22 mouse cellular contexts compared by ENCODE assay signal in the genomic region with DNA sequence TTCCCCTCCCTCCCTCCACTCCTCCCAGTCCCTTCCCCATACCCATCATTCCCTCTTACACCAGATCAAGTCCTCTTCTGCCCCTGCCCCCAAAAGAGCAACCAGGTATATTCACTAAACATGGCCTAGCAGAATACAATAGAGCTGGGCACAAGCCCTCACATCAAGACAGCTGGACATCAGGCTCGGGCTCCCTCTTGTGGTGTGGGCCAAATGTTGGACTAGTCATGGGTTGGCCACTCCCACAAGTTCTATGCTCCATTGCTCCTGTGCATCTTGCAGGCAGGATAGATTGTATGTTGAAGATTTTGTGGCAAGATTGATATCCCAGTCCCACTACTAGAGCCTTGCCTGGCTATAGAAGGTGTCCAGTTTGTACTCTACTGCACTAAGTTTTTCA.
DNase-seq lines count a peak whose midpoint lies in the region; ATAC-seq and TF ChIP-seq lines count a peak whose summit lies in the region.
"Had no signal": no experiment of that assay in that cellular context is flagged by ENCODE, and none has a peak within 500 bp of the region (broad histone marks: within the 10 kb centered on the region; RNA-seq: fewer than 3 reads in every experiment).

No protein-coding gene starts in this region.

- no peaks in the 10 kb centered on the region for H3K27me3 ChIP-seq in heart, postnatal 0 days (ENCODE audit: control insufficient read depth, insufficient read depth, low read length)
- no peaks in the 10 kb centered on the region for H3K27me3 ChIP-seq in CH12.LX (replicated peaks)
- no peaks in the 10 kb centered on the region for H3K27me3 ChIP-seq in hindbrain, embryonic 11.5 days (ENCODE audit: control insufficient read depth, insufficient read depth, low read length)
- H3K27me3 ChIP-seq: hindbrain, embryonic 12.5 days; liver, embryonic 15.5 days; neural tube, embryonic 15.5 days had no signal

- in situ Hi-C loops in CH12.LX (cut with MboI; ENCODE audit: low pct_ligation_motif_present, low pct_unique_long_range_greater_than_20kb, low sequenced_read_pairs) = no loop called here

- no peak for DNase-seq in heart, postnatal 0 days (ENCODE audit: low spot score)
- no peak for DNase-seq in heart, adult 9 months (ENCODE audit: low spot score in 2 of 2)
- DNase-seq in CH12.LX (ENCODE audit: extremely low read depth) = peak; percentile 60
- peak; percentile 30 for DNase-seq in adrenal gland, adult 2 months
- no peak for DNase-seq in hindbrain, embryonic 11.5 days (ENCODE audit: low spot score)
- DNase-seq in cerebellum, postnatal 36 days = no peak
- no peak for DNase-seq in urinary bladder, adult 2 months (ENCODE audit: low spot score)
- DNase-seq: cerebellum, adult 18-20 months; gastrocnemius, postnatal 36 days; kidney, postnatal 4 days; thymus, adult 18-20 months; thymus, postnatal 36 days had no signal

- dilution Hi-C loops in CH12.LX (cut with MboI; ENCODE audit: extremely low pct_ligation_motif_present, extremely low pct_unique_long_range_greater_than_20kb, low sequenced_read_pairs) = no loop called here

- WGBS in heart, postnatal 0 days = 54% methylated on average over 1 of the region's 1 CpGs
- WGBS in hindbrain, embryonic 11.5 days = 73% methylated on average over 1 of the region's 1 CpGs

- H3K79me2 ChIP-seq in CH12.LX (replicated peaks; ENCODE audit: control insufficient read depth, extremely low read depth, insufficient read depth, poor library complexity, severe bottlenecking) = no peaks in the 10 kb centered on the region

- no peaks in the 10 kb centered on the region for H3K36me3 ChIP-seq in heart, postnatal 0 days (replicated peaks; ENCODE audit: control insufficient read depth, insufficient read depth, low read length)
- no peaks in the 10 kb centered on the region for H3K36me3 ChIP-seq in CH12.LX (replicated peaks in 1 of 2; ENCODE audit: control insufficient read depth in 1 of 2, insufficient read depth in 1 of 2, low read length in 1 of 2)
- H3K36me3 ChIP-seq in hindbrain, embryonic 11.5 days (ENCODE audit: control insufficient read depth, insufficient read depth, low read length) = no peaks in the 10 kb centered on the region
- H3K36me3 ChIP-seq: embryonic facial prominence, embryonic 10.5 days; forebrain, embryonic 10.5 days; hindbrain, embryonic 12.5 days; liver, embryonic 15.5 days; neural tube, embryonic 15.5 days had no signal

- H3K4me3 ChIP-seq in heart, postnatal 0 days (ENCODE audit: low read depth, low read length) = no peak overlapping the region
- no peak overlapping the region for H3K4me3 ChIP-seq in CH12.LX (replicated peaks in 1 of 3; ENCODE audit: low read depth in 2 of 3, low read length in 2 of 3, poor library complexity in 1 of 3)
- no peak overlapping the region for H3K4me3 ChIP-seq in hindbrain, embryonic 11.5 days (ENCODE audit: low read depth, low read length)
- H3K4me3 ChIP-seq: embryonic facial prominence, embryonic 10.5 days; forebrain, embryonic 10.5 days; hindbrain, embryonic 12.5 days; liver, embryonic 15.5 days; neural tube, embryonic 15.5 days had no signal

- no peak for ATAC-seq in heart, postnatal 0 days (ENCODE audit: insufficient read depth, low read depth)
- peak; percentile 56; the same call in 1 of the 2 replicates for ATAC-seq in megakaryocyte, adult 5-6 weeks (ENCODE audit: poor library complexity, severe bottlenecking)
- no peak for ATAC-seq in hindbrain, embryonic 11.5 days (ENCODE audit: low FRiP score)
- ATAC-seq: forebrain, embryonic 16.5 days; intestine, postnatal 0 days had no signal

- 0 out of 2 replicates have a peak, but pooled peaks have one; percentile 19 for TF ChIP-seq CTCF in heart, postnatal 0 days (IDR thresholded peaks at IDR 0.05; ENCODE audit: low read depth)
- TF ChIP-seq CTCF in CH12.LX (conservative IDR thresholded peaks at IDR 0.05 in 1 of 2, IDR thresholded peaks at IDR 0.05 in 1 of 2; ENCODE audit: low read depth in 2 of 2, low read length in 2 of 2) = peak; percentile 29 to 75; a peak in 3 of 4 replicates

- H3K9me3 ChIP-seq in heart, postnatal 0 days (replicated peaks; ENCODE audit: control insufficient read depth, low read length) = no peaks in the 10 kb centered on the region
- H3K9me3 ChIP-seq in CH12.LX (replicated peaks; ENCODE audit: low read length) = no peaks in the 10 kb centered on the region
- H3K9me3 ChIP-seq in hindbrain, embryonic 11.5 days (ENCODE audit: control insufficient read depth, low read length) = no peaks in the 10 kb centered on the region
- H3K9me3 ChIP-seq: embryonic facial prominence, embryonic 10.5 days; hindbrain, embryonic 12.5 days; liver, embryonic 15.5 days; neural tube, embryonic 15.5 days had no signal

- no peak overlapping the region for H3K9ac ChIP-seq in heart, postnatal 0 days (replicated peaks; ENCODE audit: low read depth, low read length)
- H3K9ac ChIP-seq in CH12.LX (ENCODE audit: insufficient read depth, low read depth) = no peak overlapping the region
- no peak overlapping the region for H3K9ac ChIP-seq in hindbrain, embryonic 11.5 days (ENCODE audit: low read depth, low read length)
- H3K9ac ChIP-seq: hindbrain, embryonic 12.5 days; liver, embryonic 15.5 days; neural tube, embryonic 15.5 days had no signal

- no peak for TF ChIP-seq EP300 in heart, postnatal 0 days (IDR thresholded peaks at IDR 0.05; ENCODE audit: low read depth)
- no peak for TF ChIP-seq EP300 in CH12.LX (IDR thresholded peaks at IDR 0.05; ENCODE audit: low read length)

- H3K4me2 ChIP-seq in heart, postnatal 0 days (ENCODE audit: low read depth, low read length) = no peak overlapping the region
- H3K4me2 ChIP-seq in CH12.LX (ENCODE audit: insufficient read depth, low read depth, poor library complexity, severe bottlenecking) = no peak overlapping the region
- no peak overlapping the region for H3K4me2 ChIP-seq in hindbrain, embryonic 11.5 days (replicated peaks; ENCODE audit: low read depth, low read length)
- H3K4me2 ChIP-seq: hindbrain, embryonic 12.5 days; liver, embryonic 15.5 days; midbrain, embryonic 11.5 days; neural tube, embryonic 15.5 days had no signal

- no peak overlapping the region for H3K27ac ChIP-seq in heart, postnatal 0 days (ENCODE audit: low read depth)
- H3K27ac ChIP-seq in CH12.LX (ENCODE audit: insufficient read depth, low read depth) = no peak overlapping the region
- H3K27ac ChIP-seq in hindbrain, embryonic 11.5 days (ENCODE audit: low read depth, low read length) = no peak overlapping the region
- H3K27ac ChIP-seq: embryonic facial prominence, embryonic 10.5 days; forebrain, embryonic 10.5 days; hindbrain, embryonic 12.5 days; liver, embryonic 15.5 days; macrophage; neural tube, embryonic 15.5 days had no signal

- peak; percentile 74 for TF ChIP-seq RAD21 in CH12.LX (IDR thresholded peaks at IDR 0.05; ENCODE audit: low read depth, low read length)

- no peaks in the 10 kb centered on the region for H3K4me1 ChIP-seq in heart, postnatal 0 days (ENCODE audit: control insufficient read depth, insufficient read depth)
- H3K4me1 ChIP-seq in CH12.LX (ENCODE audit: control insufficient read depth in 1 of 2, insufficient read depth in 2 of 2) = no peaks in the 10 kb centered on the region
- H3K4me1 ChIP-seq in hindbrain, embryonic 11.5 days (replicated peaks; ENCODE audit: control insufficient read depth, insufficient read depth, low read length) = no peaks in the 10 kb centered on the region
- H3K4me1 ChIP-seq: embryonic facial prominence, embryonic 10.5 days; forebrain, embryonic 10.5 days; hindbrain, embryonic 12.5 days; liver, embryonic 15.5 days; neural tube, embryonic 15.5 days had no signal

- no peak for TF ChIP-seq POLR2A in CH12.LX (IDR thresholded peaks at IDR 0.05; ENCODE audit: low read depth, low read length)

TF ChIP-seq in CH12.LX, 34 proteins besides CTCF, POLR2A, EP300 and RAD21:
- TF ChIP-seq SMC3 (IDR thresholded peaks at IDR 0.05; ENCODE audit: low read depth, low read length) (peak; percentile 70), MAFK (IDR thresholded peaks at IDR 0.05; ENCODE audit: insufficient replicate concordance, low read length) (no peak)

Comparison
In these comparisons a context has a peak if more than half of its experiments do, and no peak if none do; other contexts are left out.
1. DNase-seq: peak in CH12.LX (single experiment) and adrenal gland, adult 2 months (single experiment); none in heart, postnatal 0 days (single experiment), heart, adult 9 months (0 of 2), hindbrain, embryonic 11.5 days (single experiment), cerebellum, postnatal 36 days (0 of 2) and urinary bladder, adult 2 months (single experiment).